Mouse (Mus musculus) left cerebral cortex, adult 9 months (tissue): Measurements from ENCODE around the gene Adprm.

ENCODE experiments used
- DNase-seq, 2 experiments: peaks; one replicate each; pipeline ENCODE4 v3.0.0; 2022; ENCODE audit warnings: low spot score in 2 of 2

Adprm gene

DNA sequence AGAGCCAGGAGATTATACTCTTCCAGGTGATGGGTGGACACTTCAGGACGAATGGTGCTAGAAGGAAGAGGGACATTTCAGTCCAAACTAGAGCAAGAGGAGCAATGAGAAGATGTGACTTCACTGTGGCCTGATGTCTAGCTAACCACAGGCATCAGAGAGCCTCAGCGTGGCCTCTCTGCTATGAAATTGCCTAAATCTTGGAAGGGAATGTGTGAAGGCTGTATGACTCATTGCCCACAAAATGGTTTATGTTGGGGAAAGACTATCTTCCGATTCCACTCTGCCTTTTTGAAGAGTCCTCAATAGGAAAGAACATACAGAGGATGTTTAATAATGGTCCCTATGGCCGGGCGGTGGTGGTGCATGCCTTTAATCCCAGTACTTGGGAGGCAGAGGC is 24.4 kb upstream of the Adprm start:
- no peak for DNase-seq

- no peak for DNase-seq
These were observed 22.6 kb upstream of the Adprm start for GRCm38 (mm10) chr11:67075036-67075435.

DNA sequence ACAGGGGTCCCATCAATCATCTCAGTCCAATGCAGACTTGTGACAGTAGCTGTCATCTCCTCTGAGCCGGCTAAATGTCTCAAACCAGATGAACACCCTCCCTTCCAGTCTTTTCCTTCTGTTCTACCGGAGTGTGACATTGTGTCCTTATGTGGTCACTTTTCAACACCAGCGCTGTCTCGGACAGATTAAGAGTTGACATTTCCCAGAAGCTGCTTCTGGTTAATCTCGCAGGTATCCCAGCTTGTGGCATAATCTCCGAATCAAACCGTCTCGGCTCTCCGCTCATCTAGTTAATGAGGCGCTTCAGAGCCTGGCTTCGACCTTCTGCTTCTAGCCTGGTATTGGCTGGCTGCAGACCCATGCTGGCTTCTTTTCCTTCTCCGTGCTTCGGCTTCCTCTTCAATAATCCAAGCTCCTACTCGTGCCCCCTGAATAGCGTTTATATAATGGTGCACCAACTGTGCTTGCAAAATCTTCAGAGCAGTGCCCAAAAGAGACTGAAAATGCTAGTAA is 20.3 kb upstream of the Adprm start:
- DNase-seq = no peak

GRCm38 (mm10) chr11:67067741-67068140 is 15.3 kb upstream of the Adprm start:
- DNase-seq = no peak

GRCm38 (mm10) chr11:67062726-67063125 is 10.3 kb upstream of the Adprm start:
- DNase-seq = peak in 1 of 2 experiments; percentile 25

DNA sequence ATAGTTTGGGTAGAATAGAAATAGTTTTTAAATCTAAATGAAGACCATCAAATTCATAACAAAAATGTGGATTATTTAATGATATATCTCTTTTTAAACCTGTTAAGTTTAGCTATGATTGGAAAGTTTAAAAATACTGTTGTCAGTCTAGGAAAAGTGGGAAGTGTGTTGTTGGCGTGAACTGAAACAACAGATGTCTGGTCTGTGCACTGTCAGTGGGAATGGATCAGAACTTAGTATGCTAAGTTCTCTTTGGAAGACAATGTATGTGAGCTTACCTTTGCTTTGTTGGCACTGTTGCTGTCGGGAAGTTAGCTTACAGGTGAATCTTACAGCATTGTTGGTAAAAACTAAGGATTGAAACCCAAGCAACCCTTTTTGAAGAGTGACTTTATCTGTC is 8.9 kb upstream of the Adprm start:
- no peak for DNase-seq

- no peak for DNase-seq
These were observed 2.5 kb upstream of the Adprm start for GRCm38 (mm10) chr11:67054754-67055365.

GRCm38 (mm10) chr11:67051676-67052320 is 596 bp downstream of the Adprm start:
- no peak for DNase-seq

GRCm38 (mm10) chr11:67049256-67049655 is 3.1 kb downstream of the Adprm start:
- DNase-seq = no peak

DNA sequence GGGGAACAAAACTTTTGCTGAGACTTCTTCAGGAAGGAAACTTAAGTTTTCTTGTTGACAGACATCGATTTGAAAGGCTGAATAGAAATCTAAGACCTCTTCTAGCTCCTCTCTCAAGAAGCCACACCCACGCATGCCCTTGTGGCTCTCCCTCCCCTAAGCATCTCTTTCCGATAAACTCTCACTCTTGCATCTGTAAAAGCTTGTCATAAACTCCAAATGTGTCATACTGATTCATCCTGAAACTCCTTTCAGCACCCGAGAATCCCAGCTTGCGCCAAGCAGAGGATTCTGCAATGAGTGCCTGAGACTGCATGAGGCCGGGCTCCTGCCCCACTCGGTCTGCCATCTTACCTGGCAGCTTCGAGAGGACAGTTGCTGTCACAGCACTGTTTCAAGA is 3.9 kb downstream of the Adprm start:
- DNase-seq = no peak

GRCm38 (mm10) chr11:67047199-67047598 is 5.2 kb downstream of the Adprm start:
- DNase-seq = no peak

DNA sequence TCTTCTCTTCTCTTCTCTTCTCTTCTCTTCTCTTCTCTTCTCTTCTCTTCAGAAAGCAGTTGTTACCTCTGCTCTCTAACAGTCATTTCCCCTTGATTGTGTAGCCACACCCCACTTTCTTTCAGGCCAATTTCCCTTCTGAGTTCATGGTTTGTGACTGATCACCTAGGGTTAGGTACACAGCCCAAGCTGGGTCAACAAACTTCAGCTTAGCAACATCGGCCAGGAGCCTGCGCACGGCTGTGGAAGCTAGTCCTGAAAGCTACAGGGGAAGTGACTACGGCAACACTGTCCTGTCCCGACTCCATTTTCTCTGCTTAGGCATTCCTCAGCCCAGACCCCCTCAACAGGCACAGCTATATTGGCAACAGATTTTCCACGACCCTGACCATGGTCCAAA is 7.4 kb downstream of the Adprm start:
- DNase-seq = no peak

DNA sequence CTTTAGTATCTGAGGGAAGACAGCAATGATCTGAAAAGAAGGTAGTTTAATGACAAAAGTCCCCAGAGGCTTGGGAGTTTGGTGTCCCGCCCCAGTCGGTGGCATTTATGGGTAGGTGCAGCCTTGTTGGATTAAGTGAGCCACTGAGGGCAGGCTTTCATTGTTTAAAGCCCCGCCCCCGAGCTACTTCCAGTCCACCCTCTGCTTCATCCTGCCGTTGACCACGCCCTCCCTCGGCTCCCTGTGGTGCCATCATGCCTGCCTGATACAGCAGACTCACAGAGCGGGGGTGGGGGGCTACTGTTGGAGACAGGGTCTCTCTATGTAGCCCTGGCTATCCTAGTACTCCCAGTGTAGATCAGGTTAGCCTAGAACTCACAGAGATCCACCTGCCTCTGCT is 9.4 kb downstream of the Adprm start:
- no peak for DNase-seq

GRCm38 (mm10) chr11:67040483-67040882 is 11.9 kb downstream of the Adprm start:
- no peak for DNase-seq

DNA sequence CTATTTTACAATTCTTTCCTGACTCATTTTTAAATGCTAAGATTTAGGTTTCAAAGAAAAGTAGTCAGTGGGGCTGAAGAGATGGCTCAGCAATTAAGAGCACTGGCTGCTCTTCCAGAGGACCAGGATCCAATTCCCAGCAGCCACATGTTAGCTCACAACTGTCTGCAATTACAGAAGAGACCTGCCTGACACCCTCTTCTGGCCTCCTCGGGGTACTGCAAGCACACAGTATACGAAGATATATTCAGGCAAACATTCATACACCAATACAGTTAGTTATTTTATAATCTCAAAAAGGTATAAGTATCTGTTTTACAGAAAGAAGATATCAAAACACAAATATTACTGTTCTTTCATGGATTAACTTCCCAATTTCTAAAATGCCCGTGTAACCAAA is 12.6 kb downstream of the Adprm start:
- no peak for DNase-seq

DNA sequence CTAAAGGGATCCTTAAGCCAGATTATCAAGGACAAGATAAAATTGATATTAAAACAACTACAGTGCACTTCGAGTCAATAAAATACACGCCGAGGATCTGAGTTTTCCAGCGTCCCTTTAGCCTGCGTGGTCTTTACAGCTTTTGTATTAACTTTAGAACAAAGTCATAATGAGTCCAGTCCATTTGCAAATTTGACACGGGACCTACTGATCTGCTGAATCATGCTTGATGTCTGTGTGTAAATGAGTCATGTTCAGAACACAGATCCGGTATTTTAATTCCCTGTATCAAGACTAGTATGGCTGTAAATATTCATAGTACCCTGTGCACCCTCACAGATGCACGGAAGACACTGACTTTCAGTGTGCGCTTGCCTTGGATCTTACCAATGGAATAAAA is 15.5 kb downstream of the Adprm start:
- no peak for DNase-seq

GRCm38 (mm10) chr11:67036229-67036628 is 16.2 kb downstream of the Adprm start:
- no peak for DNase-seq

DNA sequence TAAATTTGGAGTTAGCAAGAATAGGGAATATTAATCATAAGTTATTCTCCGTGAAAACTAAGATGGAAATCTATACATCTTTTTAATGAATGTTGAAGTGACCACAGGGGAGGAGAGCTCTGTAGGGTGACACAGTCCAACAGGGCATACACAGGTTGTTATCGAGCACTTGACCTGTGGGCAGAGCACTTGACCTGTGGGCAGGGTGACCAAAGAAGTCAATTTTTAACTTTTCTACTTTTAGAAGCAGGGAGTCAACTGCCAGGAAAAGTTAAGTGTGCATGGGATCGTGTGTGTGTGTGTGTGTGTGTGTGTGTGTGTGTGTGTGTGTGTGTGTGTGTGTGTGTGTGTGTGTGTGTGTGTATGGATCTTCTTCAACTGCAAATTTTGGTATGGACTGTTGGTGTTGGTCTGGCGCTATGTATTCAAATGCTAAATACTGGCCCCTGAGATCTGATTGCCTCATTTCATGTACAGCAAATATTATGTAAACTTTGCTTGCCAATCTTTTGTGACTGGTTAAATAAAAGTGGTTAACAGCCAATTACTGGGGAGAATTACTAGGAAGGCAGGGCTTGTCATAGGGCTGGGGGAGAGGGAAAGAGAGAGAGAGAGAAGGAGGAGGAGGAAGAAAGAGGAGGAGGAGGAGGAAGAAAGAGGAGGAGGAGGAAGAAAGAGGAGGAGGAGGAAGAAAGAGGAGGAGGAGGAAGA is 17.5 kb downstream of the Adprm start:
- DNase-seq = no peak

GRCm38 (mm10) chr11:67031603-67031915 is 20.8 kb downstream of the Adprm start:
- DNase-seq = no peak

DNA sequence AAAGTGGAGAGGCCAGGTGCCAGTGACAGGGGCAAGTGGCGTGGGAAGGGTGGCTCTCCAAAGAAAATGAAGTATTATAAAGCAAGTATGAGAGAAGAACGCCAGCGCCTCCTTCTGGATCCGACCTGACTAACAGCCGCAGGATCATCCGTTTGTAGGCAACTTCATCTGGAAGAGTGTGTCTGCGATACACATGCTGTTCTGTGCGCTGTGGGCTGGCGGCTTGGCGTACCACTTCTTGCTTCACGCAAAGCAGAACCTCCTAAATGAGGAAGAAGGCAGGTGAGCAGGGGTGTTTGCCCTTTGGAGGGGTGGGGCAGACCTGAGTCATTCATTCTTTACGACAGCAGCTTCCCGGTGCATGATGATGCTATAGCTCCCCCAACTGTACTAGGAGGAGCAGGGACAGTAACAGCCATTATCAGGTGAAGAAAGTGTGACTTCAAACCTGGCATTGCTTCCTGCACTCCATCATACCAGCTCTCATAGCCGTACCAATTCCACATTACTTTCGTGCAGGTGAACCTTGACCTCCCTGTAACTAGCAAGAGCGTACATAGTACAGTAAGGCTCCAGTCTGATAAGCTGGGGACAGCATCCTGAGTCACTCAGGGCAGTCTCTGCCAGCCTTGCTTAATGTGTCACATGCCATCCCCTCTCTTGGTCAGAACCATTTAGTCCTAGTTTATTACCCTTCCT is 21.3 kb downstream of the Adprm start:
- DNase-seq = no peak

GRCm38 (mm10) chr11:67024867-67025477 is 27.4 kb downstream of the Adprm start, which contains the start of gene Tmem220:
Gene Tmem220 (plus strand): TSS chr11:67025154.
- peak; percentile 32 to 78 for DNase-seq

DNA sequence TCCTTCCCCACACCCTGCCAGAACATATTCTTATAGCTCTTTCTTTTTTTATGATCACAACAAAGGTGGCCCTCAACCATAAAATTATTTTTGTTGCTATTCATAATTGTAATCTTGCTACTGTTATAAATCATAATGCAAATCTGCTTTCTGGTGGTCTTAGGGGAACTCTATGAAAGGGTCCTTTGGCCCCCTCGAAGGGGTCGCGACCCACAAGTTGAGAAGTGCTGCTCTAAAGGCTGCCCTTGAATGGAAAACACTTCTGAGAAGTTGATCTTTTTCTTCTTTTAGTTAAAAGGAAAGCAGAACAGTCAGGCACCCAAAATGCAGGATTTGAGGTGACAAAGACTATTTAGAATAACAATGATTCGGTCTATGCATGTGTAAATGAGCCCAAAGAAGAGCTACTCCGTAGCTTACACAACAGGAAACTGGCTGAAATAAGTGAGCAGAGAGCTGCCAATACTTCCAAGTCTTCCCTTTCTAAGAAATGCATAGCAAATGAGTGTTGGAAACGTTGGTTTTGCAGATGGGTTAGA is 28.5 kb downstream of the Adprm start:
- DNase-seq = no peak
